Mouse (Mus musculus): ENCODE data around the gene Defa26. TPM values are rescaled to one million over a fixed set of nuclear protein-coding genes. Genes with fewer than 3 reads are reported as not detected.

Defa26 gene
- not detected in 2 replicates for polyA plus RNA-seq (2012; rRNA removed; ENCODE audit: low replicate concordance)

GRCm38 (mm10) chr8:21617883-21618282 is at the start of gene Defa26:
TSS of gene Defa26 (plus strand) at chr8:21618183.

DNA sequence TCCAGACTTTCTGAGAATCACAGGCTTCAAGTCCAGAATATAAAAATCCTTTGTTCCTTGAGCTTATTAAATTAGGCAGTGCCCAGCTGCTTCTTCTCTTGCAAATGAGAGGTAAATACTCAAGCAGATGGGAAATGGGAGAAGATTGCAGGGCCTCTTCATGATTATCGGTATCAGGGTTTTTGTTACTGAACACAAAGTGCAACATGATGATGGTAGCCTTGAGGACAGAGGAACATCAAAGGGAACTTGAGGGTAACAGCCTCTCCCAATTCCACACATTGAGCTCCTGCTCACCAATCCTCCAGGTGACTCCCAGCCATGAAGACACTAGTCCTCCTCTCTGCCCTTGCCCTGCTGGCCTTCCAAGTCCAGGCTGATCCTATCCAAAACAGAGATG is 35.3 kb upstream of the Defa26 start, which contains the start of gene Defa28:
TSS of gene Defa28 (plus strand) at position 301 of the 400 bp plus-strand sequence.

DNA sequence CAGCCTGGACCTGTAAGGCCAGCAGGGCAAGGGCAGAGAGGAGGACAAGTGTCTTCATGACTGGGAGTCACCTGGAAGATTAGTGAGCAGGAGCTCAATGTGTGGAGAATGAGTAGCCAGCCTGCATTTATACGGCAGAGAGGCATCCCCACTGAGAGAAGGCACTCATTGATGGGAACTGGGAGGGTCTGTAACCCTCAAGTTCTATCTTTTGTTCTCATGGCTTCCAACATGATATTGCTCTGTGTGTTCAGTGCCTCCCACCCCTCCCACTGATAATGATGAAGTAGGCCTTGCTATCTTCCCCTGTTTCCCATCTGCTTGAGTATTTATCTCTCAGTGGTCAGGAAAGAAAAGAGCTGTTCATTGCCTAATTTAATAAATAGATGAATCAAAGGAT is 23.6 kb upstream of the Defa26 start, which contains the start of gene Gm7861:
TSS of gene Gm7861 (minus strand) at position 101 of the 400 bp plus-strand sequence.

DNA sequence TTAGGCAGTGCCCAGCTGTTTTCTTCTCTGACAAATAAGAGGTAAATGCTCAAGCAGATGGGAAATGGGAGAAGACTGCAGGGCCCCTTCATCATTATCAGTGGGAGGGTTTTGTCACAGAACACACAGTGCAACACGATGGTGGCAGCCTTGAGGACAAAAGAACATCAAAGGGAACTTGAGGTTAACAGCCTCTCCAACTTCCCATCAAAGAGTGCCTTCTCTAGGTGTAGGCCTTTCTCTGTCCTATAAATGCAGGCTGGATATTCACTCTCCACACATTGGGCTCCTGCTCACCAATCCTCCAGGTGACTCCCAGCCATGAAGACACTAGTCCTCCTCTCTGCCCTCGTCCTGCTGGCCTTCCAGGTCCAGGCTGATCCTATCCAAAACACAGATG is 37.5 kb downstream of the Defa26 start, which contains the start of gene Defa17:
TSS of gene Defa17 (plus strand) at position 301 of the 400 bp plus-strand sequence.

GRCm38 (mm10) chr8:21665497-21665896 is 47.5 kb downstream of the Defa26 start, which contains the start of gene Defa34:
TSS of gene Defa34 (plus strand) at chr8:21665797.

Other genes starting within 250 kb of the Defa26 start
- gene Defa2, start 239.7 kb upstream of the Defa26 start, polyA plus RNA-seq (2012; rRNA removed; ENCODE audit: low replicate concordance), result not detected in 2 replicates
- gene Defa33, start 226.4 kb upstream of the Defa26 start, polyA plus RNA-seq (2012; rRNA removed; ENCODE audit: low replicate concordance), result not detected in 2 replicates
- gene Defa36, start 190.8 kb upstream of the Defa26 start, polyA plus RNA-seq (2012; rRNA removed; ENCODE audit: low replicate concordance), result not detected in 2 replicates
- not detected in 2 replicates for gene Gm7849, start 161.6 kb upstream of the Defa26 start, polyA plus RNA-seq (2012; rRNA removed; ENCODE audit: low replicate concordance)
- gene Defa20, start 108.9 kb upstream of the Defa26 start, polyA plus RNA-seq (2012; rRNA removed; ENCODE audit: low replicate concordance), result not detected in 2 replicates
- not detected in 2 replicates for gene Defa32, start 89.2 kb upstream of the Defa26 start, polyA plus RNA-seq (2012; rRNA removed; ENCODE audit: low replicate concordance)
- gene Defa37, start 52.8 kb upstream of the Defa26 start, polyA plus RNA-seq (2012; rRNA removed; ENCODE audit: low replicate concordance), result not detected in 2 replicates
- not detected in 2 replicates for gene Defa28, start 35.2 kb upstream of the Defa26 start, polyA plus RNA-seq (2012; rRNA removed; ENCODE audit: low replicate concordance)
- not detected in 2 replicates for gene Gm7861, start 23.7 kb upstream of the Defa26 start, polyA plus RNA-seq (2012; rRNA removed; ENCODE audit: low replicate concordance)
- gene Defa17, start 37.6 kb downstream of the Defa26 start, polyA plus RNA-seq (2012; rRNA removed; ENCODE audit: low replicate concordance), result not detected in 2 replicates
- gene Defa34, start 47.6 kb downstream of the Defa26 start, polyA plus RNA-seq (2012; rRNA removed; ENCODE audit: low replicate concordance), result not detected in 2 replicates
- gene AY761184, start 85.5 kb downstream of the Defa26 start, polyA plus RNA-seq (2012; rRNA removed; ENCODE audit: low replicate concordance), result not detected in 2 replicates
- gene Defa24, start 116.3 kb downstream of the Defa26 start, polyA plus RNA-seq (2012; rRNA removed; ENCODE audit: low replicate concordance), result not detected in 2 replicates
- gene Defb50, start 205.4 kb downstream of the Defa26 start, polyA plus RNA-seq (2012; rRNA removed; ENCODE audit: low replicate concordance), result 0.96 TPM in 1 of 2 replicates, not detected in the other
- gene Defb2, start 221.7 kb downstream of the Defa26 start, polyA plus RNA-seq (2012; rRNA removed; ENCODE audit: low replicate concordance), result not detected in 2 replicates
- gene Defb10, start 240.7 kb downstream of the Defa26 start, polyA plus RNA-seq (2012; rRNA removed; ENCODE audit: low replicate concordance), result not detected in 2 replicates